Mouse (Mus musculus) neural tube, embryonic 11.5 days (tissue): ENCODE data around the gene Snx11. TPM values are rescaled to one million over a fixed set of nuclear protein-coding genes. Genes with fewer than 3 reads are reported as not detected.
A peak's percentile ranks its signal among the peaks of the same experiment; 100 is the strongest.

Experiments
- ATAC-seq: fragments of 200-750 bp; cut with Nextera tagmentation; 2 replicates; pipeline ENCODE4 v1.8.0; 2017; ENCODE audit warnings: moderate number of reproducible peaks, mild to moderate bottlenecking, moderate TSS enrichment, moderate library complexity; ENCODE audit not compliant: insufficient read depth, low FRiP score, low TSS enrichment
- DNase-seq: peaks from one replicate; pipeline ENCODE4 v3.0.0-alpha.2; 2015; ENCODE audit warnings: low spot score
- H3K27ac ChIP-seq: fragments of 300-500 bp; sonication (generic); 2 replicates; pipeline ENCODE4 v1.5.1; 2014; ENCODE audit warnings: low read depth, mild to moderate bottlenecking, low read length
- H3K27me3 ChIP-seq: fragments of 300-500 bp; sonication (generic); 2 replicates; pipeline ENCODE4 v1.6.1; 2014; ENCODE audit warnings: mild to moderate bottlenecking, low read length, mixed read lengths; ENCODE audit not compliant: control insufficient read depth, insufficient read depth
- H3K36me3 ChIP-seq: fragments of 300-500 bp; sonication (generic); 2 replicates; pipeline ENCODE4 v1.6.1; 2014; ENCODE audit warnings: mild to moderate bottlenecking, low read length, moderate library complexity, mixed read lengths; ENCODE audit not compliant: control insufficient read depth, insufficient read depth
- H3K4me1 ChIP-seq: fragments of 300-500 bp; sonication (generic); 2 replicates; pipeline ENCODE4 v1.6.1; 2014; ENCODE audit warnings: low read length, mixed read lengths; ENCODE audit not compliant: control insufficient read depth, insufficient read depth
- H3K4me2 ChIP-seq: fragments of 300-500 bp; sonication (generic); 2 replicates; pipeline ENCODE4 v1.6.1; 2014; ENCODE audit warnings: low read depth, mild to moderate bottlenecking, moderate library complexity
- H3K4me3 ChIP-seq: fragments of 300-500 bp; sonication (generic); 2 replicates; pipeline ENCODE4 v1.5.1; 2014; ENCODE audit warnings: low read depth, low read length
- H3K9ac ChIP-seq: fragments of 300-500 bp; sonication (generic); 2 replicates; pipeline ENCODE4 v1.6.1; 2014; ENCODE audit warnings: mild to moderate bottlenecking, low read length
- H3K9me3 ChIP-seq: fragments of 300-500 bp; sonication (generic); 2 replicates; pipeline ENCODE4 v1.6.1; 2016; ENCODE audit warnings: low read length; ENCODE audit not compliant: control insufficient read depth
- WGBS: fragments of 180-500 bp; shearing (Covaris S2); extraction: QIAGEN DNeasy Blood & Tissue Kit; methylation state at CpG from one replicate; pipeline ENCODE4 v1.1.7; 2014; 5-methylcytosine and 5-hydroxymethylcytosine counted together
- polyA plus RNA-seq: library from polyadenylated mRNA; unstranded; fragments of >200 nt; fragmentation: Nextera tagmentation; extraction: Ambion mirVana; gene quantifications from 2 replicates; pipeline ENCODE4 v1.2.1, GENCODE M21; 2014

Gene Snx11
- polyA plus RNA-seq, 1 experiment from 2014 or later = 20.9 TPM

DNA sequence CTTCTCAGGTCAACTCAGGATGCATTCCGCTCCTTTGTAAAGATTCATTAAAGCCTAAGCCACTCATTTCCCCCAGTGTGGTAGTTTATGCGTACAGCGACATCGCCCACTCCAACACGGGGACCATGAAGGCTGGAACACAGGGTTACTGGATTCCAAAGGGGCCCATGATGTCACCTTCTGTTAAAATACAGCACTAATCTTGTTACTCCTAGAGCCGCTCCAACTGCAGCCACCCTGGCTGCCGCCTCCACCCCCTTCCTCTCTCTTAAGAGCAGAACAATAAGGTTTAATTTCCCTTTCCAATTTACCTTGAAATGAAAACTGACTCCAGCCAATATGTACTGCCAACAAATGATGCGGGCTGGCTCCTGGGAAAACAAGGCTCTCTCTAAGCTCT, 2.3 kb downstream of the Snx11 start:
- Histone ChIP-seq H3K36me3 (peaks cover 13% of the 10 kb centered on the region), H3K4me2 (no peak overlapping the region), H3K27me3 (no peaks in the 10 kb centered on the region), H3K27ac (no peak overlapping the region), H3K4me3 (no peak overlapping the region), H3K4me1 (peaks cover 7% of the 10 kb centered on the region), H3K9me3 (no peaks in the 10 kb centered on the region), H3K9ac (no peak overlapping the region)
- ATAC-seq (no peak), DNase-seq (no peak)
- 82% methylated on average over 8 of the region's 8 CpGs for WGBS

DNA sequence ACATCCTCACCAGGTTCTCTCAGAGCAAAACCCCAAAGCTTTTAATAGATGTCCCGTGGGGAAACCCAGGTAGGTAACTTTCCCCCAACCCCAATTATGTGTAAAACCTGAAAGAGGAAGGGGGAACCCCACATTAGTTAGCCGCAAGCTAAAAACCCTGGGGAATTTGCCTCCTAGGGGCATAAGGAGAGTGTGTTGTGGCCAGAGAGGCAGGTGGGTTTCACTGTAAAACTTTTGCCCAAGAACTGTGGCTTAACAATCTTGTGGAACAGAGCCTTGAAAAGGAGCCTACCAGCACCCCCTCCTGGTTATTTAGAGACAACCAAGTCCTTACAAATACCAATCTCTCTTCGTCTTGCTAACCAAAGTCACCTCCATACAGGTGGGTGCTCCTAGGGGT, 2.8 kb downstream of the Snx11 start:
- H3K27me3 ChIP-seq = no peaks in the 10 kb centered on the region
- H3K4me2 ChIP-seq = no peak overlapping the region
- no peak overlapping the region for H3K27ac ChIP-seq
- DNase-seq = no peak
- WGBS = 88% methylated on average over 3 of the region's 3 CpGs
- H3K4me1 ChIP-seq = peaks cover 7% of the 10 kb centered on the region
- H3K4me3 ChIP-seq = no peak overlapping the region
- ATAC-seq = no peak
- no peaks in the 10 kb centered on the region for H3K9me3 ChIP-seq
- peaks cover 13% of the 10 kb centered on the region for H3K36me3 ChIP-seq
- no peak overlapping the region for H3K9ac ChIP-seq

DNA sequence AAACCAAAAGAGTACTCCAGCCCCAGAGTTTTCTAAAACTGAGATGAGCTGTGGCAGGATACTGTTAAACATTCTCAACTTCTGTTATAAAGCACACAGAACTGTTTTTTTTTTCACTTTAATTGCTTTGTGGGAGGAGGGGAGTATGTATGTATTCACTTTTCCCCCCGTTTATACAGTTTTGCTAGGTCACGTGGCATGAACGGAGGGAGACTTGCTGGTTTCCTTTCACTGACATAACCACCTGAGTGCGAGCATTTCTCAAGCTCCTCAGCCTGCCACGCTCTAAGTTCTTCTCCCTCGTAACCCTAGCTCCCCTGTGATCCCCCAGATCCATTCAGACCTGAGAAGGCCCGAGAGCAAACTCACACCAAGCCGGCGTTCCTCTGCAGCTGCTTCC, 4.9 kb downstream of the Snx11 start:
- Histone ChIP-seq H3K4me1 (peaks cover 10% of the 10 kb centered on the region), H3K36me3 (peaks cover 20% of the 10 kb centered on the region), H3K9me3 (no peaks in the 10 kb centered on the region), H3K4me2 (no peak overlapping the region), H3K9ac (no peak overlapping the region), H3K27me3 (no peaks in the 10 kb centered on the region), H3K27ac (no peak overlapping the region), H3K4me3 (no peak overlapping the region)
- ATAC-seq (no peak), DNase-seq (no peak)
- WGBS = 93% methylated on average over 9 of the region's 9 CpGs

DNA sequence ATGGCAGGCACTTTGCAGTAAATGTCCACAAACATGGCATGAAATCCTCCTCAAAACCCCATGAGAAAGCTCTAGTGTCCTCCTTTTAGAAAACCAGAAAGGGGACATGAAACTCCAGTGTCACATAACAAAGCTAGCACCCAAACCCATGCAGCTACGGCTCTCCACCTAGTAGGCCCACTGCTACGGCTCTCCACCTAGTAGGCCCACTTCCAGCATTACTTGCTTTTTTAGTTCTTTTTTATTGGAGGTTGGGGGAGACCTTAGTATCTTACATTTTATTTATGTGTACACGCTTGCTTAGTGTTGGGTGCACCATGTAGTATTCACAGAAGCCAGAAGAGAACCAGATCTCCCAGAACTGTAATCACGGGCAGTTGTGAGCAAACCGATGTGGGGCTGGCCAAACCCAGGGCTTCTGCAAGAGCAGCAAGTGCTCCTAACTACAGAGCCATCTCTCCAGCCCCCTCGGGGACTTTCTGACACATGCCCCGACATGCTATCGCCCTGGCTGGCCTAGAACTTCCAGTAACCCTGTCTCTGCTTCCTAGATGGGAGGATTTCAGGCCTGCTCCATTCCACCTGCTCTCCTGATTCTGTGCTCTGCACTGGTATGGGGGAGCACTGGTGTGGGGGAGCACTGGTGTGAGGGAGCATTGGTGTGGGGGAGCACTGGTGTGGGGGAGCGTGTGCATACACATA, 5.9 kb downstream of the Snx11 start:
- Histone ChIP-seq H3K4me2 (no peak overlapping the region), H3K27ac (no peak overlapping the region), H3K4me3 (no peak overlapping the region), H3K9me3 (no peaks in the 10 kb centered on the region), H3K9ac (no peak overlapping the region), H3K4me1 (peaks cover 13% of the 10 kb centered on the region), H3K27me3 (no peaks in the 10 kb centered on the region), H3K36me3 (peaks cover 20% of the 10 kb centered on the region)
- DNase-seq (no peak), ATAC-seq (no peak)
- 97% methylated on average over 9 of the region's 9 CpGs for WGBS

DNA sequence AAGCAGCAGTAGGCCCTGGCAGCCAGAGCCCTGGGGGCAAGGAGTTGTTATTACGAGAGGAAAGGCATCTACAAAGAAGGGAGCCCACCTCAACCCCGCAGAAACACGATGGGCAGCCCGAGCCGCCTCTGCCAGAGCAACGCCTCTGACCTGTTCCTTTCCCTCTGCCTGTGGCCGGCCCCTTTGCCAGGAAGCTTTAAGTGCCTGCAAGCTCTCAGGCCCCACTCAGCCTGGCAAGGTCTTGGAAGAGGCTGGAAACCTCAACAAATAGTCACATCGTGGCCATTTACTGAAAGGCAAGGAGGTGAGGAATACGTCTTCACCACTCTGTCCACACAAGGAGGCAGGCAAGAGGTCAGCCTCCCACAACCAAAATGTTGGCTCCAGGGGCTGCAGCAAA, 9.1 kb downstream of the Snx11 start:
- WGBS = 67% methylated on average over 9 of the region's 9 CpGs
- Histone ChIP-seq H3K9me3 (no peaks in the 10 kb centered on the region), H3K36me3 (peaks cover 19% of the 10 kb centered on the region), H3K27ac (peak overlapping the region; percentile 35), H3K4me1 (peaks cover 20% of the 10 kb centered on the region), H3K4me2 (no peak overlapping the region), H3K9ac (no peak overlapping the region), H3K27me3 (no peaks in the 10 kb centered on the region), H3K4me3 (no peak overlapping the region)
- DNase-seq (no peak), ATAC-seq (no peak)

DNA sequence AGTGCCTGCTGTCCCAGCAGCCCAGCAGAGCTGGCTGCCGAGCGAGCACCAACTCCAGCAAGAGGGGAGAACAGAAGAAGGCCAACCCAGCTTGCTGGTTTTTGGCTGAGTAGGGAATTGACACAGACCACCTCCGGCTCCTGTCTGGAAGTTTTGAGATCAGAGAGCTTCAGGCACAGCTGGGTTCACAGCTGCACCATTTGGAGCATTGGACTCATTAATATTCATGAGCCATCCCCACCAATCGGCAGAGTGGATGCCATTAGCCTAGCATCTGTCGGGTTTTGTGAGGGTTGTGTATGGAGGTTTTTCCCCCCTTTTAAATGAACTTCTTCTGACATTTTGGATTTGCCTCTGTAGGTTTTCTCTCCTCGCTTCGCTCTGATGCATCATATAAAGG, 10.3 kb downstream of the Snx11 start:
- Histone ChIP-seq H3K4me3 (no peak overlapping the region), H3K27ac (peak overlapping the region; percentile 70), H3K4me1 (peaks cover 23% of the 10 kb centered on the region), H3K9ac (no peak overlapping the region; the same call in 1 of the 2 replicates), H3K27me3 (no peaks in the 10 kb centered on the region), H3K4me2 (peak overlapping the region; percentile 19; the same call in 1 of the 2 replicates), H3K36me3 (peaks cover 14% of the 10 kb centered on the region), H3K9me3 (no peaks in the 10 kb centered on the region)
- ATAC-seq (no peak; the same call in 1 of the 2 replicates), DNase-seq (peak; percentile 73)
- WGBS = 24% methylated on average over 7 of the region's 7 CpGs

DNA sequence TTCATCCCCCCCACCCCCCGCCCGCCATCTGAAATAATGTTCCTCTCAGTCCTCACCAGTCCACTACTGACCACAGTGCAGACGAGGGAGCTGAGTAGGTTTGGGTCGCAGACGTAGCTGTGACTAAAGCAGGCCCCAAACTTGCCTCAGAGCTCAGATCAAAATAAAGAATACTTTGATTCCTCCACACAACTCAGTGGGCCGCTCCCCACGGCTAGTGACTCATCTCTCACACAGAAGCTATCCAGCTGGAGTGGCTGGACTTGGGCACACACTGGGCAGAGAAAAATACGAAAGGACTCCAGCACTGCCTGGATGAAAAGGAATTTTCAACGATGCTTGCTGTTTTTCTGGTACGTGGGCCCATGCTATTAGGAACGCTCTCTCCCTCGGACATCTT, 10.8 kb downstream of the Snx11 start:
- WGBS = 77% methylated on average over 12 of the region's 12 CpGs
- peak overlapping the region; percentile 19; the same call in 1 of the 2 replicates for H3K4me2 ChIP-seq
- peak overlapping the region; percentile 70 for H3K27ac ChIP-seq
- H3K9ac ChIP-seq = no peak overlapping the region; the same call in 1 of the 2 replicates
- H3K27me3 ChIP-seq = no peaks in the 10 kb centered on the region
- no peaks in the 10 kb centered on the region for H3K9me3 ChIP-seq
- peaks cover 23% of the 10 kb centered on the region for H3K4me1 ChIP-seq
- no peak for ATAC-seq
- no peak overlapping the region for H3K4me3 ChIP-seq
- H3K36me3 ChIP-seq = peaks cover 11% of the 10 kb centered on the region
- DNase-seq = no peak

DNA sequence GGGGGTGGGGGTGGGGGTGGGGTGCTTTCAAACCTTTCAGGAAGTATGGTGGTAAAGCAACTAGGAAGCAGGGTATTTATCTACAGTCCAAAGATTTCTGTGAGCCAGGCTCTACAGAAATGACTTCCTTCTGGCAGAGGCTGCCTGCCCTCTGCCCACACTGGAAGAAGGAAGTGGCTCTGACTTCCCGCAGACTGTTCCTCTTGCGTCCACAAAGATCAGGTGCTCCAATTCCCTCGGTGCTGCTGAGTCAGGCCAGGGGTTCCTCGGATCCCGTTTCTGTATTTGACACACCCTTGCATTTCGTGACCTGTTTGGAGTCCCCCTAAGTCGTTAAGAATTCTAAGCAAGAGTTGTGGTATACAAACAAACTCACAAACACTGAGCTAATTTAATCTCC, 11.7 kb downstream of the Snx11 start:
- 80% methylated on average over 7 of the region's 7 CpGs for WGBS

More for the DNA sequence above, 11.7 kb downstream of the Snx11 start:
- Histone ChIP-seq H3K4me2 (no peak overlapping the region), H3K27ac (no peak overlapping the region), H3K4me3 (no peak overlapping the region), H3K27me3 (no peaks in the 10 kb centered on the region), H3K36me3 (peaks cover 9% of the 10 kb centered on the region), H3K4me1 (peaks cover 23% of the 10 kb centered on the region), H3K9me3 (no peaks in the 10 kb centered on the region), H3K9ac (no peak overlapping the region)
- DNase-seq (no peak), ATAC-seq (no peak)
